Mouse (Mus musculus) forebrain, embryonic 13.5 days (tissue): ENCODE results near the gene Slc4a1. TPM values are rescaled to one million over a fixed set of nuclear protein-coding genes. Genes with fewer than 3 reads are reported as not detected.
A peak's percentile ranks its signal among the peaks of the same experiment; 100 is the strongest.
"Not testable (repeated sequence)": the region's sequence is repeated elsewhere in the genome, so short reads cannot be mapped to it uniquely, and the experiment has no call there.

Experiments used
- ATAC-seq: fragments of 200-750 bp; cut with Nextera tagmentation; 2 replicates; pipeline ENCODE4 v1.8.0; 2017
- H3K27ac ChIP-seq: fragments of 300-500 bp; sonication (generic); 2 replicates; pipeline ENCODE4 v1.5.1; 2015; ENCODE audit warnings: inconsistent platforms, mild to moderate bottlenecking, moderate library complexity
- H3K27me3 ChIP-seq: fragments of 300-500 bp; sonication (generic); 2 replicates; pipeline ENCODE4 v1.6.1; 2015; ENCODE audit warnings: mild to moderate bottlenecking, inconsistent platforms
- H3K36me3 ChIP-seq: fragments of 300-500 bp; sonication (generic); 2 replicates; pipeline ENCODE4 v1.6.1; 2015; ENCODE audit warnings: mild to moderate bottlenecking, inconsistent platforms; ENCODE audit not compliant: poor library complexity, severe bottlenecking
- H3K4me1 ChIP-seq: fragments of 300-500 bp; sonication (generic); 2 replicates; pipeline ENCODE4 v1.6.1; 2015; ENCODE audit warnings: inconsistent platforms
- H3K4me2 ChIP-seq: fragments of 300-500 bp; sonication (generic); 2 replicates; pipeline ENCODE4 v1.6.1; 2015; ENCODE audit warnings: inconsistent platforms, mild to moderate bottlenecking, moderate library complexity
- H3K4me3 ChIP-seq: fragments of 300-500 bp; sonication (generic); 2 replicates; pipeline ENCODE4 v1.5.1; 2015; ENCODE audit warnings: mild to moderate bottlenecking, inconsistent platforms
- H3K9ac ChIP-seq: fragments of 300-500 bp; sonication (generic); 2 replicates; pipeline ENCODE4 v1.6.1; 2015; ENCODE audit warnings: mild to moderate bottlenecking, inconsistent platforms
- H3K9me3 ChIP-seq: fragments of 300-500 bp; sonication (generic); replicated peaks from 2 replicates; pipeline ENCODE4 v1.6.1; 2016; ENCODE audit warnings: inconsistent platforms
- WGBS: fragments of 180-500 bp; shearing (Covaris S2); methylation state at CpG from one replicate; pipeline ENCODE4 v1.1.7; 2015; 5-methylcytosine and 5-hydroxymethylcytosine counted together
- polyA plus RNA-seq: library from polyadenylated mRNA; unstranded; fragments of >200 nt; fragmentation: Nextera tagmentation; extraction: Ambion mirVana; gene quantifications from 2 replicates; pipeline ENCODE4 v1.2.1, GENCODE M21; 2015

Slc4a1 gene
- polyA plus RNA-seq, 1 experiment from 2014 or later = 2.6 TPM

GRCm38 (mm10) chr11:102395250-102395649 is 29.2 kb upstream of the Slc4a1 start:
- peaks cover 21% of the 10 kb centered on the region for H3K36me3 ChIP-seq

GRCm38 (mm10) chr11:102394421-102395124 is 28.6 kb upstream of the Slc4a1 start:
- peak overlapping the region; percentile 72 for H3K4me3 ChIP-seq
- peaks cover 15% of the 10 kb centered on the region for H3K36me3 ChIP-seq
- no peaks in the 10 kb centered on the region for H3K9me3 ChIP-seq
- ATAC-seq = no peak
- WGBS = 73% methylated on average over 9 of the region's 9 CpGs
- H3K4me2 ChIP-seq = peak overlapping the region; percentile 85
- peaks cover 15% of the 10 kb centered on the region for H3K27me3 ChIP-seq
- peaks cover 63% of the 10 kb centered on the region for H3K4me1 ChIP-seq
- peak overlapping the region; percentile 94 for H3K27ac ChIP-seq
- peak overlapping the region; percentile 84 for H3K9ac ChIP-seq

More at GRCm38 (mm10) chr11:102395250-102395649, 29.2 kb upstream of the Slc4a1 start:
- ATAC-seq = no peak
- Histone ChIP-seq H3K9me3 (no peaks in the 10 kb centered on the region), H3K4me1 (peaks cover 68% of the 10 kb centered on the region), H3K27ac (peak overlapping the region; percentile 94), H3K27me3 (peaks cover 21% of the 10 kb centered on the region), H3K4me2 (peak overlapping the region; percentile 85), H3K9ac (peak overlapping the region; percentile 84), H3K4me3 (peak overlapping the region; percentile 72)
- WGBS = under 1% methylated on average over 5 of the region's 5 CpGs

- Histone ChIP-seq H3K36me3 (peaks cover 10% of the 10 kb centered on the region), H3K4me2 (peak overlapping the region; percentile 85), H3K27ac (peak overlapping the region; percentile 94), H3K27me3 (peaks cover 8% of the 10 kb centered on the region), H3K9me3 (no peaks in the 10 kb centered on the region), H3K9ac (peak overlapping the region; percentile 84), H3K4me3 (peak overlapping the region; percentile 72), H3K4me1 (peaks cover 56% of the 10 kb centered on the region)
- WGBS = 4% methylated on average over 17 of the region's 17 CpGs
- ATAC-seq = peak; percentile 70
Observed at GRCm38 (mm10) chr11:102393719-102394420, 27.9 kb upstream of the Slc4a1 start.

GRCm38 (mm10) chr11:102393238-102393634 is 27.2 kb upstream of the Slc4a1 start, which contains the start of gene Rundc3a:
Gene Rundc3a, plus strand, starts transcription at chr11:102393403.
- peak within 1 kb of the TSS; percentile 85 for H3K4me2 ChIP-seq
- no peaks in the 10 kb centered on the region for H3K9me3 ChIP-seq
- H3K27me3 ChIP-seq = peaks cover 3% of the 10 kb centered on the region; the same call in 1 of the 2 replicates
- peak; percentile 93 for ATAC-seq
- peak within 1 kb of the TSS; percentile 94 for H3K27ac ChIP-seq
- H3K9ac ChIP-seq = peak within 1 kb of the TSS; percentile 84
- whole genome bisulfite sequencing = 1% methylated on average over 25 of the region's 34 CpGs
- H3K4me1 ChIP-seq = peaks cover 50% of the 10 kb centered on the region
- H3K4me3 ChIP-seq = peak within 1 kb of the TSS; percentile 72
- H3K36me3 ChIP-seq = peaks cover 4% of the 10 kb centered on the region

GRCm38 (mm10) chr11:102392441-102393237 is 26.6 kb upstream of the Slc4a1 start:
- 19% methylated on average over 15 of the region's 15 CpGs for WGBS
- peak overlapping the region; percentile 72 for H3K4me3 ChIP-seq
- no peaks in the 10 kb centered on the region for H3K9me3 ChIP-seq
- peaks cover 46% of the 10 kb centered on the region for H3K4me1 ChIP-seq
- no peaks in the 10 kb centered on the region for H3K36me3 ChIP-seq
- peak; percentile 62; the same call in 1 of the 2 replicates for ATAC-seq
- no peaks in the 10 kb centered on the region for H3K27me3 ChIP-seq
- peak overlapping the region; percentile 85 for H3K4me2 ChIP-seq
- peak overlapping the region; percentile 94 for H3K27ac ChIP-seq
- peak overlapping the region; percentile 84 for H3K9ac ChIP-seq

GRCm38 (mm10) chr11:102389436-102389835 is 23.4 kb upstream of the Slc4a1 start:
- H3K27ac ChIP-seq, H3K36me3 ChIP-seq, H3K9ac ChIP-seq, H3K4me2 ChIP-seq, H3K27me3 ChIP-seq, ATAC-seq, H3K4me3 ChIP-seq, H3K9me3 ChIP-seq: not testable (repeated sequence)
- 89% methylated on average over 4 of the region's 5 CpGs for WGBS
- H3K4me1 ChIP-seq = peaks cover 14% of the 10 kb centered on the region

- WGBS = 80% methylated on average over 5 of the region's 5 CpGs
- no peak overlapping the region for H3K4me2 ChIP-seq
- no peaks in the 10 kb centered on the region for H3K27me3 ChIP-seq
- H3K36me3 ChIP-seq = no peaks in the 10 kb centered on the region
- no peaks in the 10 kb centered on the region for H3K4me1 ChIP-seq
- no peak for ATAC-seq
- no peaks in the 10 kb centered on the region for H3K9me3 ChIP-seq
- H3K27ac ChIP-seq = no peak overlapping the region
- H3K9ac ChIP-seq = no peak overlapping the region
- H3K4me3 ChIP-seq = no peak overlapping the region
Observed at GRCm38 (mm10) chr11:102386121-102386520, 20.1 kb upstream of the Slc4a1 start.

GRCm38 (mm10) chr11:102385075-102385474 is 19.1 kb upstream of the Slc4a1 start:
- no peak overlapping the region for H3K9ac ChIP-seq
- no peaks in the 10 kb centered on the region for H3K9me3 ChIP-seq
- no peak overlapping the region for H3K4me2 ChIP-seq
- H3K4me3 ChIP-seq = no peak overlapping the region
- no peaks in the 10 kb centered on the region for H3K27me3 ChIP-seq
- ATAC-seq = no peak
- H3K36me3 ChIP-seq = no peaks in the 10 kb centered on the region
- no peaks in the 10 kb centered on the region for H3K4me1 ChIP-seq
- 53% methylated on average over 4 of the region's 4 CpGs for whole genome bisulfite sequencing
- no peak overlapping the region for H3K27ac ChIP-seq

- H3K36me3 ChIP-seq = no peaks in the 10 kb centered on the region
- no peak overlapping the region for H3K27ac ChIP-seq
- no peak overlapping the region for H3K4me3 ChIP-seq
- H3K9me3 ChIP-seq = no peaks in the 10 kb centered on the region
- 81% methylated on average over 2 of the region's 2 CpGs for WGBS
- ATAC-seq = no peak
- no peak overlapping the region for H3K4me2 ChIP-seq
- no peak overlapping the region for H3K9ac ChIP-seq
- H3K4me1 ChIP-seq = no peaks in the 10 kb centered on the region
- no peaks in the 10 kb centered on the region for H3K27me3 ChIP-seq
Observed at GRCm38 (mm10) chr11:102384418-102384817, 18.4 kb upstream of the Slc4a1 start.

GRCm38 (mm10) chr11:102383365-102384136 is 17.5 kb upstream of the Slc4a1 start:
- Histone ChIP-seq H3K4me2 (no peak overlapping the region), H3K4me1 (no peaks in the 10 kb centered on the region), H3K9me3 (0 out of 2 replicates have a peak, but pooled peaks cover 5% of the 10 kb centered on the region), H3K9ac (no peak overlapping the region), H3K36me3 (no peaks in the 10 kb centered on the region), H3K27ac (no peak overlapping the region), H3K27me3 (no peaks in the 10 kb centered on the region), H3K4me3 (no peak overlapping the region)
- 94% methylated on average over 1 of the region's 1 CpGs for WGBS
- ATAC-seq = no peak

GRCm38 (mm10) chr11:102382794-102383193 is 16.8 kb upstream of the Slc4a1 start:
- Histone ChIP-seq H3K27me3 (no peaks in the 10 kb centered on the region), H3K9ac (no peak overlapping the region), H3K36me3 (no peaks in the 10 kb centered on the region), H3K4me2 (no peak overlapping the region), H3K27ac (no peak overlapping the region), H3K9me3 (0 out of 2 replicates have a peak, but pooled peaks cover 5% of the 10 kb centered on the region), H3K4me3 (no peak overlapping the region), H3K4me1 (no peaks in the 10 kb centered on the region)
- 84% methylated on average over 3 of the region's 3 CpGs for WGBS
- ATAC-seq = no peak
